Mouse (Mus musculus) T-helper 17 cell (primary cell): ENCODE results near the gene Gaa.
"Not testable (repeated sequence)": the region's sequence is repeated elsewhere in the genome, so short reads cannot be mapped to it uniquely, and the experiment has no call there.

Experiments
- in situ Hi-C, 2 experiments: fragments of 300-600 bp; cut with MboI, MseI; formaldehyde crosslinking; loops; 1 replicate in 1 of 2; 2 replicates in 1 of 2; pipeline ENCODE4 v1.15.1; 2025; ENCODE audit warnings: high pct_unique_total_duplicates in 2 of 2

Gene Gaa

DNA sequence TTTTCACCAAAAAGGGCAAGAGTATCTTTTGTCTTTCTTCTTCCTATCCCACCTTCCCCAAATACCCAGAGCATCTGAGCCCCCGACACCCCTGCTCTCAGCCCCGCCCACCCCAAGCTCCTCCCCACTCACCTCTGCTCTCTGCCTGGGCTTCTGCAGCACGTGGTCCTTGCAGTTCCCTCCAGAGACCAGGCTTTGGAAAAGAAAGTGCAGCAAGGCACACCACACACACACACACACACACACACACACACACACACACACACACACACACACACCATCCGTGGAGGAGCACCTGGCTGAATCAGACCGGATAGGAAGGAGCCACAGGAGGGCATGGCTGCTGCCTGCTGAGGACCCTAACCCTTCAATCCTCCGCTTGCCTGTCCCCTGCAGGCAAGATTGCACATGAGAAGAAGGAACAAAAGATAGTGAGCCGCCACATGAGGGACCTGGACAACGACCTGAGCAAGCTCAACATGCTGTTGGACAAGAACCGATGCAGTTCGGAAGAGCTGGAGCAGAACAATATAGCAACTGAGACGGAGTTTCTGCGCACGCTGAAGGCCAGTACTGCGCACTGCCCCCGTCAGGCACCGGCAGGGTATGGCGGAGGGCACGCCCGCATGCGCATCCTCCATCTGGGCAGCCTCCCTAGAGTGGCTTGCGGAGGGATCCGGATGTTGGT, 14.7 kb upstream of the Gaa start:
- in situ Hi-C loops = no loop called here

GRCm38 (mm10) chr11:119256557-119256956, 11.1 kb upstream of the Gaa start:
- in situ Hi-C loops = not testable (repeated sequence)

DNA sequence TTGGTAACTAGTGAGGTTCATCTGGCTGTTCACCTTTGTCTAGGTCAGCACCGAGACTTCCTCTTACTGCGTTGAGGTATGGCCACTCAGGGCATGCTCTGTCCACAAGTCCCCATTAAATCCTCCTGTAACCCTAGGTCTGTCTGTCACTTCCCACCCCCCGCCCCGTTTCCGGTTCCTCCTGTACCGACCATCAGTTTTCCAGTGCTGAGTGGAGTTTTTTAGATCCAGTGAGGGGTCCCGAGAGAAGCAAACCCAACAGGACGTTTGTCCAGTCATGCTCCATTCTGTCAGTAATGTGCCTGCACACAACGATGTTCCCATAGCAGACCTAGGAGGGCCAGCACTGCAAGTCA, 9.5 kb upstream of the Gaa start:
- in situ Hi-C loops = no loop called here

DNA sequence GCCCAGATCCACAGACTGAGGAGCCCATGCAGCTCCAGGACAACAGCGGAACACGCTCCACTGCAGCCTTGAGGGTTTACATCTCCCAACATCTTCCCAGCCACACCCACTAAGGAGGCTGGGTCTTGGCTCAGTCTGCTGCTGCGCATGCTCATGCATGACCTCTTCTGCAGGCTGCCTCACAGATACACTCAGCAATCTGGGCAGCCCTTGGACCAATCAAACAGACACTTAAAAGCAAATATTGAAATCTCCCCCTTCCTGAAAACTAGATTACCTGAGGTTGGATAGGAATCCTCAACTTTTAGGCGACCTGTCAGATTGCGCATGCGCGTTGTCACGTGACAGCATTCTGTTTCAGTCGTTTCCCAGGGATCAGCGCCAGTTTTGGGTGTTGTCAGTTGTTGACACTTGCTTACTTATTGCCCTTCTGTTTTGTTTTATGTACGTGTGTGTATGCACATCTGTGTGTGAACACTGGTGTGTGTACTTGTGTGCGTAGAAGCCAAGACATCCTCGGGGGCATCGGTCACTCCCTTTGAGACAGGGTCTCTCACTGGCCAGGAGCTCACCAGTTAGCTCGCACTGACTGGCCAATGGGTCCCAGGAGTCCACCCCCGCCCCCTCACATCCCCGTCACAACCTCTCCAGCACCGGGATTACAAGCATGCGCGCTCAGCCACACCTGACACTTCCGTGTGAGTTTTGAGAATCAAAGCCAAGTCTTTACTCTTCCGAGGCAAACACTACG, 8.9 kb upstream of the Gaa start:
- in situ Hi-C loops = no loop called here

GRCm38 (mm10) chr11:119259977-119260376, 7.7 kb upstream of the Gaa start:
- in situ Hi-C loops = no loop called here

DNA sequence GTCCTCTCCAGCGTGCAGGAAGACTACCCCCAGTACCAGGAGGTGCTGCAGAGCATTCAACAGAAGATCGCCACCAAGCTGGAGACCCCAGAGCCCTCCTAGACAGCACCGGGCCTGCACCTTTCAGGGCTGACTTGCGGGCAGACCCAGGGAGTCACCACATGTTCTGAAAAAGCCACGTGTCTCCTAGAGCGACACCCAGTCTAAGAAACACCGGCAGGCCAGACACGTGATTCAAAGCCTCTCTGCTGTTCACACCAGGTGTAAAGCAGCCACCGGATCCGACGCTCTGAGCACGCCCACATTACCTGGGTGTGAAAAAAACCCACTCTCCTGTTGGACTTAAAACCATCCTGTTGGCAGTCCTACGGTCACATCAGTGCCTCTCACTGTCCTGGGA, 3.3 kb upstream of the Gaa start:
- in situ Hi-C loops = no loop called here

DNA sequence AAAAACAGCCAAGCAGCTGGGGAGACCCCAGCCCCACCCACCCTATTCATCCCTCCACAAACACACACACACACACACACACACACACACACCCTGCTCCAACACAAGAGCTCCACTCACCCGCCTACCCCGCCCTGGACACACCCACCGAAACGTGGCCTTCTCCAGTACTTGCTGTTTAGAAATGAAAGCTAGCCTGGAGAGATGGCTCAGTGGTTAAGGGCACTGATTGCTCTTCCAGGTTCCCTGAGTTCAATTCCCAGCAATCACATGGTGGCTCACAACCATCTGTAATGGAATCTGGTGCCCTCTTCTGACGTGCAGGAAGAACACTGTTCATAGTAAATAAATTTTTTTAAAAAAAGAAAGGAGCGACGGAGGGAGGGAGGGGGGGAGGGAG, 1.9 kb upstream of the Gaa start:
- in situ Hi-C loops = no loop called here

DNA sequence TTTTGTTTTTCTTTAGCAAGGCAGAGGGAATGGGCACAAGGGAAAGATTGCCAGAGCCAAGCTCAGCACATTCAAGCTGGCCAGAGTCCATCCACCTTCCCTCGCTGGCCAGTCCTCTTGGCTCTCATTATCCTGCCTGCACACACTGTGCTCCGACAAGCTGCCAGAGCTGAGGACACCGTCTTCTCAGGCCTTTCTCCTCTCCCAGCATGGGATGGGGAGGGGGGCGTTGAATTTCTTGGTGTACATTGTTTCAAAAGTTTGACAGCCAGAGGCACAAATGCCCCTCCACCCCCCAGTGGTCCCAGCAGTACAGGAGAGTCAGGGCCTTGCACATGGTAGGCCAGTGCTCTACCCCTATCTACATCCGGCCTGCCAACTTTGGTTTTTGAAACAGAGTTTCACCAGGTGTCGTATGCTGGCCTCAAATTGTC, 429 bp upstream of the Gaa start:
- in situ Hi-C loops = no loop called here

- in situ Hi-C loops = no loop called here
These were observed 989 bp downstream of the Gaa start for GRCm38 (mm10) chr11:119268557-119269195.

- in situ Hi-C loops = not testable (repeated sequence)
These were observed 4.8 kb downstream of the Gaa start for GRCm38 (mm10) chr11:119272492-119272891.

DNA sequence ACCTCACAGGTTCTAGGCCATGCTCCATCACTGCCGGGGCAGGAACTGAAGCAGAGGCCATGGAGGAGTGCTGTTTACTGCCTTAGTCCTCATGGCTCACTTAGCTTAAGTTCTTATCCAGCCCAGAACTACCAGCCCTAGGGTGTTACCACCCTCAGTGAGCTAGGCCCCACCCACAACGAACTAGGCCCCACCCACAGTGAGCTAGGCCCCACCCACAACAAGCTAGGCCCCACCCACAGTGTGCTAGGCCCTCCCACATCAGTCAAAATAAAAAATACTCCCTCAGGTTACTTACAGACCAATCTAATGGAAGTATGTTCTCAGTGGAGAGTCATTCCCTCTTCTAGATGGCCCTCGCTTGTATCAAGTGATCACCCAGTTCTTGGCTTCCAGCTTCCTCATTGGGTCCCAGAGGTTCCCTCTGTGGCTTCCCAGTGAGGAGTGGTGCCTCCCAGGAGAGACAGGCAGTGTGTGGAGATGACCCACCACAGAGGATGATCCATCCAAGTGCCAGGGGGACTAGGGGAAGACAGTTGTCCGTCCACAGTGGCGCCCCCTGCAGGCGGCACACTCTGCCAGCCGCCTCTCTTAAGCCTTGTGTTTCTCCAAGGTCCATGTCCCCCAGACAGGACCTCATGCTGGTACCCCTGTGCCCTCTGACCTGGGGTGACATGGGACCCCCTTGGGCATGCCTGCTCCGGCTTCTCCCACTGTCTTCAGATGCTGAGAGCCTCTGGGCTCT, 5.7 kb downstream of the Gaa start:
- in situ Hi-C loops = no loop called here

- in situ Hi-C loops = no loop called here
These were observed 13.3 kb downstream of the Gaa start for GRCm38 (mm10) chr11:119281030-119281429.

DNA sequence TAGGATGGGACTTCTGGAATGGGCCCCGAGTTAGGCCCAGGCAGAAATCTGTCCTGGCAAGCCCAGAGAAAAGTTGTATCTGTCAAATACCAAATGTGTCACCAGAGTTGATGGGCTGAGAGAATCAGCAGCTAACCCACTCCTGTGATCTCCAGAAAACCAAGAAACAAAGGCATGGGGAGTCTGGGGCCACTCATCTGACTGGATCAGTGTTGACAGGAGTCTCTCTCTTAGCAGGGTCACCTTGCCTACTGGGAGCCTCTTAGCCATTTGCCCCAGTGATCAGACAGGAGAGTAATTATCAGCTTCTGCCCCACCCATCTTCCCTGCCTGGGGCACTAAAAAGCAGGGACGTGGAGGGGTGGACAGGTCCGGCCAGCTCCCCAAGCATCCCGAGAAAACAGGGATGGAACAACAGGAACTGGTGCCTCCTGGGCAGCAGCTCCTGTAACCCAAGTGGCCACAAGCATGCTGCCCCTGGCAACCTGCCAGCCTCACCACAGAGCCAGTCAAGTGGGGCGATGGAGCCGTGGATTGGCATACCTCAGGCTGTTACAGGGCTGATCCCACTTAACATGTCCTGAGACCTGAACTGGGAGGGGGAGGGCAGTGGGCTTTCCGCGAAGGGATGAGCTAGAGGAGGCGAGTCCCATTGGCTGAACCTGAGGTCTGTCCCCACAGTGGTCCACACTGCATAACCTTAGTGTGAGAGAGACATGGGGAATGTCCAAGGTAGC, 18.3 kb downstream of the Gaa start:
- in situ Hi-C loops = loop anchor here in 1 of 2 experiments (5.0 kb wide), 1 partner anchor 79 kb away; no protein-coding TSS in a partner anchor

DNA sequence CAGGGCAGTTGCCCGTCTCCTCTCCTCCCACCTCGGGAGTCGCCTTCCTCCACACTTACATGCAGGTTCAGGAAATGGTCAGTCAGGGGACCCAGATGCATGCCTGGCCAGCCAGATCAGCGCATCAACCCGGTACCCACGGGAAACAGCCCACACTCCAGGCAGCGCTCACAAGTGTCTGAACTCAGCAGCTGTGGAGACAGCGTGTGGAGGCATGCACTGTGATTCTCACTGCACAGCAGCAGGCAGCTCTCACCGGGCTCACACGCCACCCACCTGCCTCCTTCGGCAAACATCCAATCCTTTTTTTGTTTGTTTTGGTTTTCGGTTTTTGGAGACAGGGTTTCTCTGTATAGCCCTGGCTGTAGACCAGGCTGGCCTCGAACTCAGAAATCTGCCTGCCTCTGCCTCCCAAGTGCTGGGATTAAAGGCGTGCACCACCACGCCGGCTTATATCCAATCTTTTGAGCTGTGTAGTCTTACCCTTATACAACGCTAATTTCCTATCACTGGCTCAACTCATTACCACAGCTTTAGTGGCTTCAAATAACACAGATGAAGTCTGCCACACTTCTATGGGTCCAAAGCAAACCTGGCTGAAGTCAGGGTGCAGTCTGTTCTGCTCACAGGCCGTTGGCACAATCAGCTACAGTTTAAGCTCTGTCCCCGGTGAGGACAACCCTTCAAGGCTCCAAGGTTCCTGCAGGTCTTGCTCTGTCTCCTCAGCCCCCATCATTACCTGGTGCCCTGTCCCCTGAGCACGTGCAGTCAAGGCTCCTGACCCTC, 19.7 kb downstream of the Gaa start:
- in situ Hi-C loops = loop anchor here in 1 of 2 experiments (5.0 kb wide), 1 partner anchor 80 kb away; no protein-coding TSS in a partner anchor

DNA sequence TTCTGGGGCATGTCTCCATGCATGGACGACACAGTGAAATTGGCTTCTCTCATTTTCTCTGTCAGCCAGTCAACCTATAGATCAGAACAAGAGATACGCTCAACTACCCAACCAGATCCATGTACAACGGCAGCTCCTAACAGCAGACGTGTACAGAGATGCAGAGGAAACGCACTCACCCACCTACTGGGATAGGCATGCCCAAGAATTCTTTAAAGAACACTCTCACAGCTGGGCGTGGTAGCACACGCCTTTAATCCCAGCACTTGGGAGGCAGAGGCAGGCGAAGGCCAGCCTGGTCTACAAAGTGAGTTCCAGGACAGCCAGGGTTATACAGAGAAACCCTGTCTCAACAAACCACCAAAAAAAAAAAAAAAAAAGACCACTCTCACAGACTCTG, 25.2 kb downstream of the Gaa start:
- in situ Hi-C loops = not testable (repeated sequence)

DNA sequence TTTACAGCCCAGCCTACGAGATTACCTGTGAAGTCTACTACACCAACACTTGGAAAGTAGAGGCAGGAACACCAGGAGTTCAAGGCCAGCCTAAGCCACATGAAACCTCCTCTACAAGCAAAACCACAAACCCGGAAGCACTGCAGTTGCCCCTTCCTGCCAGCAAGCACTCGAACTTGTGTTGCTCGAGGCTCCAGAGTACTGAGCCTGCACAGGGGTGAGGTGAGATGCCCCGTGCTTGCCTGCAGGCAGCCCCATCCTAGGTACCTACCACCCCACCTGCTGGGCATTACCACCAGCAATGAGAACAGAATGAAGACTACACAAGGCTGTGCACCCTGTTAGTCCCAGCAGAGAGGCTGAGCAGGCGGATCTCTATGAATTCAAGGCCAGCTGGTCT, 30.3 kb downstream of the Gaa start:
- in situ Hi-C loops = no loop called here

DNA sequence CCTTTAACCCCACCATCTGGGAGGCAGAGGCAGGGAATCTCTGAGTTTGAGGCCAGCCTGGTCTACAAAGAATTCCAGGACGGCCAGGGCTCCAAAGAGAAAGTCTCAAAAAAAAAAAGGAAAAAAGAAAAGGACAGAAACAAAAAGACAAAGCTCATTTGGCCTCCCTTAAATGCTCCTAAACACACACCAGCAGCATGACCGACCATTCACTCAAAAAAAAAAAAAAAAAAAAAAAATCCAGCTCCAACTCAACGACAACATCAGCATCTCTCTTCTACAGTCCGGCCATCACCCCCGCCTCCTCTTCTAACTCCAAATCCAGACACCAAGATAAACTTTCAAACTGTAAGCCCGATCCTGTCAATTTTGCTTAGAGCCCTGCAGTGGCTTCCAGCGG, 31.2 kb downstream of the Gaa start:
- in situ Hi-C loops = no loop called here

- in situ Hi-C loops = no loop called here
These were observed 31.9 kb downstream of the Gaa start, which contains the start of gene Eif4a3 for GRCm38 (mm10) chr11:119299391-119300245. Gene Eif4a3, minus strand, starts transcription at chr11:119300089.

GRCm38 (mm10) chr11:119300246-119300935, 32.7 kb downstream of the Gaa start:
- in situ Hi-C loops = no loop called here
